Mouse (Mus musculus) lung, postnatal 0 days (tissue): ENCODE data around the gene Fam71f1. TPM values are rescaled to one million over a fixed set of nuclear protein-coding genes. Genes with fewer than 3 reads are reported as not detected.

ENCODE experiments used
- ATAC-seq: fragments of 200-750 bp; cut with Nextera tagmentation; 2 replicates; pipeline ENCODE4 v1.8.0; 2017; ENCODE audit warnings: moderate library complexity
- DNase-seq: peaks from one replicate; pipeline ENCODE4 v3.0.0-alpha.2; 2016; ENCODE audit warnings: low spot score
- H3K27ac ChIP-seq: fragments of 300-500 bp; sonication (generic); 2 replicates; pipeline ENCODE4 v1.5.1; 2014; ENCODE audit warnings: antibody characterized with exemption, mild to moderate bottlenecking, low read length, mixed read lengths
- H3K27me3 ChIP-seq: fragments of 300-500 bp; sonication (generic); replicated peaks from 2 replicates; pipeline ENCODE4 v1.6.1; 2014; ENCODE audit warnings: low read length, mixed read lengths; ENCODE audit not compliant: insufficient read depth
- H3K36me3 ChIP-seq: fragments of 300-500 bp; sonication (generic); 2 replicates; pipeline ENCODE4 v1.6.1; 2014; ENCODE audit warnings: low read length, mixed read lengths; ENCODE audit not compliant: insufficient read depth
- H3K4me1 ChIP-seq: fragments of 300-500 bp; sonication (generic); 2 replicates; pipeline ENCODE4 v1.6.1; 2014; ENCODE audit warnings: antibody characterized with exemption, low read depth, low read length, mixed read lengths; ENCODE audit not compliant: insufficient read depth
- H3K4me2 ChIP-seq: fragments of 300-500 bp; sonication (generic); replicated peaks from 2 replicates; pipeline ENCODE4 v1.6.1; 2014; ENCODE audit warnings: low read depth, mild to moderate bottlenecking, low read length, moderate library complexity, mixed read lengths
- H3K4me3 ChIP-seq: fragments of 300-500 bp; sonication (generic); 2 replicates; pipeline ENCODE4 v1.5.1; 2014; ENCODE audit warnings: low read depth, low read length
- H3K9ac ChIP-seq: fragments of 300-500 bp; sonication (generic); replicated peaks from 2 replicates; pipeline ENCODE4 v1.6.1; 2014; ENCODE audit warnings: low read depth, mild to moderate bottlenecking
- H3K9me3 ChIP-seq: fragments of 300-500 bp; sonication (generic); 2 replicates; pipeline ENCODE4 v1.6.1; 2016; ENCODE audit warnings: low read length, mixed read lengths
- CTCF ChIP-seq: IDR thresholded peaks from 2 replicates; pipeline ENCODE4 v1.5.1; 2016; ENCODE audit warnings: antibody characterized with exemption, mild to moderate bottlenecking
- EP300 ChIP-seq: IDR thresholded peaks from 2 replicates; pipeline ENCODE4 v1.6.1; 2016; ENCODE audit warnings: antibody characterized with exemption, mild to moderate bottlenecking, control low read depth
- WGBS: fragments of 180-500 bp; shearing (Covaris S2); extraction: QIAGEN DNeasy Blood & Tissue Kit; methylation state at CpG from one replicate; pipeline ENCODE4 v1.1.7; 2014; 5-methylcytosine and 5-hydroxymethylcytosine counted together
- polyA plus RNA-seq: library from polyadenylated mRNA; unstranded; fragments of >200 nt; fragmentation: Nextera tagmentation; extraction: Ambion mirVana; gene quantifications from 2 replicates; pipeline ENCODE4 v1.2.1, GENCODE M21; 2015

The Fam71f1 gene
- polyA plus RNA-seq, 1 experiment from 2014 or later, result not detected

DNA sequence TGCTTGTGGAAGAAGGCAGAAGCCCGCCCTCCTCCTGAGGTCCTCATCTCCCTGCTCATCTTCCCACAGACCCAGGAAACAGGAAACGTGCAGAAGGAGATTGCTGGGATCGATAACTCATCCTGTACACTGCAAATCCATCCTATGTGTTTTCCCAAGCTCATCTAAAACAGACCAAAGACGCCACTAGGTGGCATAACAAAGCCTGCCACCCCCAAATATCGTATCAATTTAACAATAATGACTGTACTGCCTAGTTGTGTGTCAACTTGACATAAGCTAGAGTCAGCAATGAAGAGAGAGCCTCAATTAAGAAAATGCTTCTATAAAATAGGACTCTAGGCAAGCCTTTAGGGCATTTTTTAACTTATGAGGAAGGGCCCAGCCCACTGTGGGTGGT, 15.2 kb upstream of the Fam71f1 start:
- no peak overlapping the region for H3K9ac ChIP-seq
- no peaks in the 10 kb centered on the region for H3K27me3 ChIP-seq
- no peak overlapping the region for H3K27ac ChIP-seq
- WGBS, result 35% methylated on average over 5 of the region's 5 CpGs
- H3K36me3 ChIP-seq, result no peaks in the 10 kb centered on the region
- no peak overlapping the region for H3K4me2 ChIP-seq
- TF ChIP-seq EP300 (no peak), CTCF (peak; percentile 38)
- no peak overlapping the region for H3K4me3 ChIP-seq
- ATAC-seq (no peak), DNase-seq (no peak)
- H3K9me3 ChIP-seq, result peaks cover 3% of the 10 kb centered on the region; the same call in 1 of the 2 replicates
- no peaks in the 10 kb centered on the region for H3K4me1 ChIP-seq

DNA sequence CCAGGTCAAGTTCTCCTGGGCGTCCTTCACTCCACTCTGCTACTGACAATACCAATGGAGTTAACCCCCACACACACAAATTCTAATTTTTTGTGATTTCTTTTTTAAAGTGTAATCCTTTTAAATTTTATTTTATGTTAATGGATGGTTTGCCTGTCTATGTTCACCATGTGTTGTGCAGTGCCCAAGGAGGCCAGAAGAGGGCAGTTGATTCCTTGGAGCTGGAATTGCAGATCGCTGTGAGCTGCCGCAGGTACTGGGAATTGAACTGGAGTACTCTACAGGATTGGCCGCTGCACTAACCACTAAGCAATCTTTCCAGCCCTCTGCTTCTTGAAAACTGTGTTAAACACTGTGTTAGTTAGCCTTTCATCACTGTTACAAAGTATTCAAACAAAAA, 13.5 kb upstream of the Fam71f1 start:
- H3K36me3 ChIP-seq, result no peaks in the 10 kb centered on the region
- H3K9me3 ChIP-seq, result no peaks in the 10 kb centered on the region
- H3K4me1 ChIP-seq, result no peaks in the 10 kb centered on the region
- no peaks in the 10 kb centered on the region for H3K27me3 ChIP-seq
- WGBS, result 84% methylated on average over 4 of the region's 4 CpGs
- TF ChIP-seq CTCF, result no peak
- TF ChIP-seq EP300, result no peak
- DNase-seq (no peak), ATAC-seq (no peak)
- H3K4me2 ChIP-seq, result no peak overlapping the region
- no peak overlapping the region for H3K27ac ChIP-seq
- no peak overlapping the region for H3K9ac ChIP-seq
- no peak overlapping the region for H3K4me3 ChIP-seq

DNA sequence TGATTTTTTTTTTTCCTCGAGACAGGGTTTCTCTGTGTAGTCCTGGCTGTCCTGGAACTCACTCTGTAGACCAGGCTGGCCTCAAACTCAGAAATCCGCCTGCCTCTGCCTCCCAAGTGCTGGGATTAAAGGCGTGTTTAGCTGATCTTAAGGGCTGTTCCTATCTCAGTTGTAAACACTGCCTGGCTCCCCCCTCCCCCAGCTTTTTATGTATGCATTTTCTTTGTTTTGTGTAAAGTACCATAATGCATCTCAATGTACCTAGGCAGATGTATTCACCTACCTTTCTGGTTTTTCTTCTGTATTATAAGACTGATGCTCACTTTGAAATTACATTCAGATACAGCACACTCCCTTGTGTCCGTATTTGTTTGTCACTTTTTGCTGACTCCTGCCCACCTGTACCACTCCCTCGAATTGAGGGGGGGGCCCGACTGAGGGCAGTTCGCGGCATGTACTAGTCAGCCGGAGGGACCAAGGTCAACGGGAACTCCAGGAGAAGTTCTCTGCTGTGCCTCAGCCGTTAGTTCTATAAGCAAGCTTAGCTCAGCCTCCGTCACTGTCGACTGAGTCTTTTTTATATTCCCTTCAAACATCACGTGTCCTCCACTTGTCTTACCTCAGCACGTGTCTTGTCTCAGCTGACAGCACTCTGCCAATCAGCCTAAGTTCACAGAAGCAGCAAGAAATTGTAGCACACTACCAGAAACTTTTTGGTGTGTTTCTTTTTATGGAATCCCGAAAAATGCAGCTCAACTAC, 9.9 kb upstream of the Fam71f1 start:
- no peak overlapping the region for H3K27ac ChIP-seq
- TF ChIP-seq EP300 (no peak), CTCF (no peak)
- no peak overlapping the region for H3K4me2 ChIP-seq
- H3K9me3 ChIP-seq, result no peaks in the 10 kb centered on the region
- H3K4me1 ChIP-seq, result no peaks in the 10 kb centered on the region
- H3K9ac ChIP-seq, result no peak overlapping the region
- WGBS, result 82% methylated on average over 16 of the region's 16 CpGs
- no peaks in the 10 kb centered on the region for H3K27me3 ChIP-seq
- H3K36me3 ChIP-seq, result no peaks in the 10 kb centered on the region
- no peak for DNase-seq
- H3K4me3 ChIP-seq, result no peak overlapping the region
- no peak for ATAC-seq

DNA sequence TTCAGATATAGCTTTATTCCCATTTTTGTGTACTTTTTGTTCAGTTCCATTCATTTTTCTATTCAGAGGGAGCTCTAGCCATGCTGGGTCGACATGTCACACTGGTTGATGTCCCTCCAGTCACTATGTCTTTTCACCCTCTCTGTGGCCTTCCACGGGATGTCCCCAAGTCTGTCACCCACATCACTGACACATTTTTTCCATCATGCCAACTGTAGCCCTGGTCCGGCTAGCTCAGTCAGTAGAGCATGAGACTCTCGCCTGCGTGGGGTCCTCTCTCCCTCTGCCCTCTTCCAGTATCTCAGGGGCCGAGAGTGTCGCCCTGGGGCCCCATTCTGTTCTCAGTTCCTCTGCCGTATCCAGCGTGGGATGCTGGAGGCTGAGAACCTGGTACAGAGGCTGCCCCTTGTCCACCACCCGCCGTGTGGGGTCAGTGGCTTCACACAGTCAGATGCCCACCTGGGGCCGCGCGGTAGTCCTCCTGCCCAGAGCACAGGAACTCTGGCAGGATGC, 5.2 kb upstream of the Fam71f1 start:
- no peak for ATAC-seq
- Histone ChIP-seq H3K9ac (no peak overlapping the region), H3K36me3 (no peaks in the 10 kb centered on the region), H3K27me3 (no peaks in the 10 kb centered on the region), H3K4me2 (no peak overlapping the region), H3K27ac (no peak overlapping the region), H3K9me3 (no peaks in the 10 kb centered on the region), H3K4me1 (no peaks in the 10 kb centered on the region), H3K4me3 (no peak overlapping the region)
- TF ChIP-seq CTCF (no peak), EP300 (no peak)
- 69% methylated on average over 14 of the region's 14 CpGs for WGBS
- no peak for DNase-seq

DNA sequence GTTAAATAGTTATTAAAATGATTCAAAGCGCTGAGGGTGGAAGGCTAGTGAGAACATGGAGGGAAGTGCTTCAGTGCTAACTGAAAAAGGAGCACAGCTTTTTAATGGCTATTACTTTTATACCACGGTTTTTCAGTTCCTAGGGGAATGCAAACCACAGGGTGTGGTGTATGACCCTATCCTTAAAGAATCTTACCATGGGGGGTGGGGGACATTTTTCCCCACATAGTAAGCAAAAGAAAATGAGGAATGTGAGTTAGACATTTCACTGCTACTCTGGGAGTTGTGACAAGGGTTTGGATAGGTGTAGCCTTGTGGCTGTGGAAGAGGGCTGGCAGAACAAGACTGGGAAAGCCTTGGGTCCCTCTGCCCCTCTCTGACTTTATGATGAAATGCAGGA, 1.7 kb upstream of the Fam71f1 start:
- DNase-seq, result no peak
- 53% methylated on average over 2 of the region's 2 CpGs for WGBS
- no peak overlapping the region for H3K9ac ChIP-seq
- H3K9me3 ChIP-seq, result no peaks in the 10 kb centered on the region
- no peaks in the 10 kb centered on the region for H3K4me1 ChIP-seq
- no peaks in the 10 kb centered on the region for H3K36me3 ChIP-seq
- H3K27ac ChIP-seq, result no peak overlapping the region
- no peak overlapping the region for H3K4me3 ChIP-seq
- H3K4me2 ChIP-seq, result no peak overlapping the region
- ATAC-seq, result peak; percentile 30; the same call in 1 of the 2 replicates
- no peaks in the 10 kb centered on the region for H3K27me3 ChIP-seq
- TF ChIP-seq CTCF, result no peak

DNA sequence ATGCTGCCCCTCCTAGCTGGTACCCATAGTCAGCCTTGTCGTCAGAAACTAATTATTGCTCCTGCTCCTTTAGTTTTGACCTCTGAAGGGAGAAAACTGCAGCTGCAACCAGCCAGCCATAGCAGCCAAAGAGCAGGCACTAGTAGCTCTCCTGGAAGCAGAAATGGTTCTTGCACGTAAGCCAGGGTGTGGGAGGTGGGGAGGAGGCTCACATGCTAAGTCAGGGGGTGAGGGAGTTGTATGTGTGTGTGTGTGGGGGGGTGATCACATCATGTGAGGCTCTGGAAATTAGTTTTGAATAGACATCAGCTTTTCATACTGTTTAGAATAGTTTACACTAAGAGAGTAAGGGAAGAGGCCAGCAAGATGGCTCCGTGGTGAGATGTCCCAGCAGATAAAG, 999 bp upstream of the Fam71f1 start:
- WGBS, result 60% methylated on average over 3 of the region's 3 CpGs
- H3K4me2 ChIP-seq, result no peak overlapping the region
- no peak for ATAC-seq
- no peak for TF ChIP-seq CTCF
- no peak for TF ChIP-seq EP300
- H3K9ac ChIP-seq, result no peak overlapping the region
- no peaks in the 10 kb centered on the region for H3K4me1 ChIP-seq
- no peaks in the 10 kb centered on the region for H3K36me3 ChIP-seq
- H3K4me3 ChIP-seq, result no peak overlapping the region
- no peaks in the 10 kb centered on the region for H3K9me3 ChIP-seq
- no peak overlapping the region for H3K27ac ChIP-seq
- H3K27me3 ChIP-seq, result no peaks in the 10 kb centered on the region
- DNase-seq, result no peak
